Mouse (Mus musculus) right cerebral cortex, postnatal 36 days (tissue): ENCODE measurements around the gene Nploc4.
"Not testable (repeated sequence)": the region's sequence is repeated elsewhere in the genome, so short reads cannot be mapped to it uniquely, and the experiment has no call there.

ENCODE experiments used
- DNase-seq, 2 experiments: peaks; one replicate each; pipeline ENCODE4 v3.0.0; 2022; ENCODE audit warnings: low spot score in 2 of 2, mixed read lengths in 1 of 2

Nploc4 gene

GRCm38 (mm10) chr11:120354304-120355276, 82.9 kb downstream of the Nploc4 start:
- no peak for DNase-seq

DNA sequence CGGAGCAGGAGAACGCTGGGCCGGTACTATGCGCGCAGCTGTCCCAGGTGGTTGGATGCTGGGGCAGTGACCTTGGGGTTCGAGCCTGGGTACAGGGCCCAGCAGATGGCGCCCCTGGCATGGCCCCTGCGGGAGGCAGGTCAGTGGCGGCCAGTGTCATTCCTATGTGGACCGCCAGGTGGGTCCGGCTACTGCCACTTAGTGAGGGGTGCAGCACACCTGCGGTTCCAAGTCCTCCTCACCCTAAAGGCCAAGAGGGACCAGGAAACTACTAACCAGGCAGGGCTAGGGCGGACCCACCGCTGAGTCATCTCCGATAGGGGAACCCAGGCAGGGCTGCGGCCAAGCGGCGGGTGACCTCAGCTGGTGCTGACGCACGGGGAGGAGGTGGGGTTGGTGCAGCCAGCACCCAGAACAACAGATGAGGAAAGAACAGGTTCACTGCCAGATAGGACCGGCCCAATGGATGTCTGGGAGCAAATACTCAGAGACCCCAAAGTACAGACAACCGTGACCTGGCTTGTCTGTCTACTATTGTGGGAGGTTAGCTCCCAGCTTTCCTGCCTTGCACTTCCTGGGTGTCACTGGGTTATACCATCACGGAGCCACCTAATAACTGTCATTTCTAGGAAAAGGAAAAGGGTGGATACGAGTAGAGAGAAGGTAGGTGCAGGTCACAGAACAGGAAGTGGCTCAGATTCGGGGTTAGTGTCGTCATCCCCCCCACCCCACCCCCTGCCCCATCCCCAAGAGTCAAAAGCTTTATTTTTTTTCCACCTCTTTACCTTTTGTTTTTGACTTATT, 83.8 kb downstream of the Nploc4 start:
- no peak for DNase-seq

DNA sequence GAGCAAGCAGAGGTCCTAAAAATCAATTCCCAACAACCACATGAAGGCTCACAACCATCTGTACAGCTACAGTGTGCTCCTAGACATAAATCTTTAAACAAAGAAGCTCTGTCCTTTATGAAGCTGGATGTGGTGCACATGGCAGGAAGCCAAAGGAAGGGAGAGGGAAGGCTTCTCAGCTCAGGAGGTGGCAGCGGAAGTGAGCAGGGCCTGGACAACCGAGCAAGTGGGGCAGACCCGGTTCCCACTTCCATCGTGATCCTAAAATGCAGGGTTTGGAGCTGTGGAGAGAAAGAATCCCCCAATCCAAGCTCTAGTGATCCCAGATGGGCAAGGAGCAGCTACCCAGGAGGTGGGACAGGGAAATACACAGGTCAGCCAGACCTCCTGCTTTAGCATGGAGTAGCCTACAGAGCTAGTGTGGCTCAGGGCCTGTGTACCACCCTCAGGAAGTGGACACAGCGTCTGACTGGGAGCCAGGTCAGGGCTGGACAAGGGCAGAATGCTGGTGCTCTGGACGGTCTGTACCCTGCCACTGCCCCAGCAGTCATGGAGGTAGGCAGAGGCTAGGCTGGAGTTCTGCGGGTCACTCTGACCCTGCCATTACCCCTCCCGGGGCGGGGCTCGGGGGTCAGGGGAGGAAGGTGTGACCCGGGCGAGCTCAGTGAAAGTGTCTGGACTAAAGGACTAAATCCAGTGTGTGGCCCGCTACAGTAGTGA, 84.8 kb downstream of the Nploc4 start:
- DNase-seq, result no peak

- DNase-seq, result not testable (repeated sequence)
Observed at GRCm38 (mm10) chr11:120352093-120352350, 85.5 kb downstream of the Nploc4 start.

GRCm38 (mm10) chr11:120351250-120352092, 86.0 kb downstream of the Nploc4 start:
- DNase-seq, result no peak

- DNase-seq, result no peak
Observed at GRCm38 (mm10) chr11:120350711-120351110, 86.8 kb downstream of the Nploc4 start.

DNA sequence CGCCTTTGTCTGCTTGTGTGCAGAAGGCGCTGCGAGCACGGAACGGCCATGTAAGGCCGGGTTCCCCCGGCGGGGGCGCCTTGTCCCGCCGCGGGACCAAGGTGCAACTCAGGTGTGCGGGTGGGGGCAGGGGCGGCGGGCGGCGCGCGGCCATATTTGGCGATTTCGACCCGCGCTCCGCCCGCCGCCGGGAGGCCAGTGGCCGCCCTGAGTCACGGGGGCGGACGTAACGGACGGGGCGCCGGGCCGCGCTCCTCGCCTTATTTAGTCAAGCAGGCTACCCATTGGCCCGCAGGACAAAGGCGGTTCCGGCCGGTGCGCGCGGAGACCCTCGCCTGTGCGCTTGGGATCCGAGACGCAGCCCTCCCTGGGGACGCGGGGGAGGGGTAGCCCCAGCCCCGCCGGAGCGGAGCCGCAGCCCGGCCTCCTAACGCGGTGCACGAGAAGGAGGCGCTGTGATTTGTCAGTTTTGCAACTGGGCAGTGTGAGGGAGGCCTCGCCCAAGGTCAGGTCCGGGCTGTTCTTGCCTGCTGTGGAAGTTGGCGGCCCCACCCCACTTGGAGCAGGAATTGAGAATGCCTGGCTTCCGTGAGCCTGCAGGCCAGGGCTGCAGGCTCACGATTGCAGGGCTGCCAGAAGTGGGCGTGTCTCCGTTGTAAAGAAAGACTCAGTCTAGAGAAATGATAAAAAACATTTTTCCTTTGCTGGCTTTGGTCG, 87.4 kb downstream of the Nploc4 start:
- peak; percentile 59 to 64 for DNase-seq

DNA sequence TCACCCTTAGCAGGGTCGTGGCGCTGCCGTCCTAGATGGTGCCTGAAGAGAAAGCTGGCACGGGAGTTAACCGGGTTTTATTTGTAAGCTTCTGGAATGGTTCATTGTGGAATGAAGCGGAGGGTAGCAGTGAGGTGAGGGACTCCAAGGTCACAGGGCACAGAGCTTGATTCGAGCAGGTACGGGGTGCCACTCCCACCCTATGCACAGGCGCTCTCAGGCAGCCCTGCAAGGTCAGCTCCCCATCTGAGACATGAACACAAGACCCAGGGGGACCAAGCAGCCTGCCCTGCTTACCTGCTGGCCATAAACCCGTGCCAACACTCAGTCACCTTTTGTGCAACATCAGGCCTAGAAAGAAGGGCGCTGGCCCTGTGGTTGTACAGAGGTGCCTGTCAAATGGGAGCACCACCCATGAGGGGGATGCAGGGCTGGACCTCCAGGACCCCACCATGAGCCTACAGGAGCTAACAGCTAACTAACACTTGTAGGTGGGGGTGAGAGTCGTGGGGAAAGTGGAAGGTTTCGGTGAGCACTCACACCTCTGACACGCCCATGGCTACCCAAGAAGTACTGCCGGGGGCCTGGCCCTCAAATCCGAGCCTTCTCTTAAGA, 88.0 kb downstream of the Nploc4 start:
- DNase-seq, result no peak

- DNase-seq, result no peak
Observed at GRCm38 (mm10) chr11:120348684-120349370, 88.7 kb downstream of the Nploc4 start.

DNA sequence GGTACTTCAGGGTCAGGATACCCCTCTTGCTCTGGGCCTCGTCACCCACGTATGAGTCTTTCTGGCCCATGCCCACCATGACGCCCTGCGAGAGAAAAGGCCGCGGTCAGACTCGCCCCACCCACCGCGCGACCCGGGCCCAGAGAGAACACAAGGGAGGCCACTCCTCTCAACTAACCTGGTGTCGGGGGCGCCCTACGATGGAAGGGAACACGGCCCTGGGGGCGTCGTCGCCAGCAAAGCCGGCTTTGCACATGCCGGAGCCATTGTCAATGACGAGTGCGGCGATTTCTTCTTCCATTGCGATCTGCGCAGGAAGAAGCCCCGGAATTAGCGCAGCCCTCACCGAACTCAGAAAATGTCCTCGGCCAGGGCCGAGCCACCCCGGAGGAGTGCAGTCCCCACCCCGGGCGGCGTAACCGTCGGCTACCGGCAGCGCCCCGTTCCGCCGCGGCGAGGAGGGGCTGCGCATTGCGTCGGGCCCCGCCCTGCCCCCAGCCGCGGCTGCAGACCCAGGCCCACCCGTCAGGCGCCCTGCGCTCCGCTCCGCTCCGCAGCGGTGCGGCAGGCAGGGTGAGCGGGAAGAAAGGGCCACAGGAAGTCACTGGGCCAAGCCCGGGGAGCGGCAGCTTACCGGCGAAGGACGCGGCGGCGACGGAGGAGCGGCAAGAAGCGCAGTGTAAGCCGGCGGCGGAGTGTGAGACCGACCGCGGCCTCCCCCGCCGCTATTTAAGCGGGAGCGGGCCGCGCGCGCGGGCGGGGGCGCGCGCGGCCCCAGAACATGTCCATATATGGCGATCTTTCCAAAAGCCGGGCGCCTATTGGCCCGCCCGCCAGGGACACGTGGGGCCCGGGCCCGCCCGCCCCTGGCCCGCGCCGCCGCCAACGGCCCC, 89.5 kb downstream of the Nploc4 start, which contains the start of gene Actg1:
Gene Actg1 (minus strand): TSS at position 752 of the 893 bp plus-strand sequence.
- peak; percentile 78 to 79 for DNase-seq

DNA sequence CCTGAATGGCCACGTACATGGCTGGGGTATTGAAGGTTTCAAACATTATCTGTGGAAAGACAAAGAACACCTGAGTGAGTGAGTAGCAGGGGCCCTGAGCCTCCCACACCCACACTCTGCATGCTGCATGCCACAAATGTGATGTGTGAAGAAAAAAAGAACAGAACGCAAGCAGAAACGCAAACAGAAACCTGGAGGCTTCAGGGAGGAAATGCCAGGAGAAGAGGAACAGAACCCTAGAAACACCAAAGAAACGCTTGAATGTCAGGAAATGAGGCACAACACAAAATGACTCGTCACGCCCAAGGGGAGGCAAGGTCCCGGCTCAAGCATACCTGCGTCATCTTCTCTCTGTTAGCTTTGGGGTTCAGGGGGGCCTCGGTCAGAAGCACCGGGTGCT, 90.2 kb downstream of the Nploc4 start:
- DNase-seq, result no peak

GRCm38 (mm10) chr11:120346383-120347034, 91.0 kb downstream of the Nploc4 start:
- DNase-seq, result not testable (repeated sequence)

- no peak for DNase-seq
Observed at GRCm38 (mm10) chr11:120345067-120345681, 92.3 kb downstream of the Nploc4 start.

DNA sequence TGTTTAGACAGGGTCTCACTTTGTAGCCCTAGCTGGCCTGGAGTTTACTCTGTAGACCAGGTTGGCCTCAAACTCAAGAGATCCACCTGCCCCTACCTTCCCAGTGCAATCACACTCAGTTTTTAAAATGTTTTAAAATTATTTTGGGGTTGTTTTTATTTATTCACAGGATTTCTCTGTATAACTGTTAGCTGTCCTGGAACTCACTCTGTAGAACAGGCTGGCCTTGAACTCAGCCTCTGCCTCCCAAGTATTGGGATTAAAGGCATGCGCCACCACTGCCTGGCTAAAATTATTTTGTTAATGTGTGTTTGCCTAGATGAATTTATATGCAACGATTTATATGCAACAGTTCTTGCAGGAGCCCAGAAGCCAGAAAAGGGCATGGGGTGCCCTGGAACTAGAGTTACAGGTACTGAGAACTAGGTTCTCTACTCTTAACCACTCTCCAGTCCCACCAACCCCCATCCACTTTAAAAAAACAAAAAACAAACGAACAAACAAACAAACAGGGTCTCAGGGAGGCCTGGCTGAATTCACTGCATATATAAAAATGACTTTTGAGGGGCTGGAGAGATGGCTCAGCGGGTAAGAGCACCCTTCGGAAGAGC, 93.1 kb downstream of the Nploc4 start:
- no peak for DNase-seq

DNA sequence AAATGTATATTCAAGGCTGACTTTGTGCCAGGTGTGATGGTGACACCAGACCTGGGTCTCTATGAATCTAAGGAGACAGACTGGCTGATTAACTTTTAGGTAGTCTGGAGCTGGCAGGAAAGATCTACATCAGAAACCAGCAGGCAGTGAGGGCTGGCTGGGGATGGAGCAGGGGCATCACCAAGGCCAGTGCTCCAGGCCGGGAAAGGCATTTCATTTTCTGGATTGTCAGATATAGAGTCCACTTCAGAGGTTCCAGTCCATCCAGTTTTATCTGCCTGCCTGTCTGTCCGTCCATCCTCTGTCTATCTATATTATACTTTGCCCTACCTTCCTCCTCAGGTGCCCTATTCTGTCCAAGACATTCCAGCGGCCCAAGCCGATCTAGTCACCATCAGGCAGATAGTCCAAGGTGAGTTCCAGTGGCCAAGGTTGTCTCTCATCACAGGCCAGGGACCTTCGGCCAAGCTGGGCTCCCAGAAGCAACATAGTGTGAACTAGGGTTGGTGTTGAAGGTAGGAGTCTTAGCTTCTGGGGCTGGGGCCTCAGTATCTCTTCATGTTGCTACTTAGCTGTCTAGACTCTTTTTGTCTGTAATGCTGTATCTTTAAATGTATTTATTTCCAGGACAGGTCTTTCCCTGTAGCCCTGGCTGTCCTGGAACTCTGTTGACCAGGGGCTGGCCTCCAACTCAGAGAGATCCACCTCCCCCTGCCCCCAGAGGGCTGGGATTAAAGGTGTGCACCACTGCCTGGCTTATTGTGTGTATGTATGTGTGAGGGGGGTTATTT, 93.8 kb downstream of the Nploc4 start:
- DNase-seq, result no peak

DNA sequence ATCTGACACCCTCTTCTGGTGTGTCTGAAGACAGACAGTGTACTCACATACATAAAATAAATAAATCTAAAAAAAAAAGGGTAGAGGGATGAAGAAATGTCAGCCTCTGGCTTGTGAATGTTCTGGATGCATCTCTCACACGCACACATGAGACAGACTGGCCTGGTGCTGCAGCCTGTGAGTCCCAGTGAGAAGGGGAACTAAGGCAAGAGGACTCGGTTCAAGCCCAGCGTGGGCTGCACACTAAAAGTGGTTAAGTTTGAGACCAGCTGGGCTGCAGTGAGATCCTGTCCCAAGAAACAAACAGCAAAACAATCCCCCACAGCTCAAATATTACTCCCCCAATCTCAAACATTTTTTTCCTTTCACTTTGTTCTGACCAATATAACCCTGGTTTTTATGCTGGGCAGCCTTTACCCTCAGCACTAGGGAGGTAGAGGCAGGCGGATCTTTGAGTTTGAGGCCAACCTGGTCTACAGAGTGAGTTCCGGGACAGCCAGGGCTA, 94.8 kb downstream of the Nploc4 start:
- no peak for DNase-seq
